Mouse (Mus musculus) myocyte (in vitro differentiated cells): ENCODE measurements at regions not wholly inside any gene's neighbourhood (a gene's known extent, or its start where the extent isn't known, plus 50 kb on each side); places are given as distances from the start of the nearest gene placed in this dataset.

ENCODE experiments used
- MAX ChIP-seq: IDR thresholded peaks from one replicate; pipeline ENCODE4 v1.6.1; 2011; ENCODE audit warnings: low read depth, mild to moderate bottlenecking, control low read depth
- MYOG ChIP-seq, 3 experiments: IDR thresholded peaks; one replicate each; pipeline ENCODE4 v1.6.1; 2011; ENCODE audit warnings: control low read depth in 2 of 3, low read depth in 2 of 3, mild to moderate bottlenecking in 2 of 3; ENCODE audit not compliant: insufficient read length in 2 of 3, control insufficient read depth in 1 of 3, insufficient read depth in 1 of 3
- POLR2A ChIP-seq: IDR thresholded peaks from one replicate; pipeline ENCODE4 v1.6.1; 2011; ENCODE audit warnings: low read depth, mild to moderate bottlenecking, control low read depth, moderate library complexity; ENCODE audit not compliant: insufficient read length
- USF1 ChIP-seq: IDR thresholded peaks from one replicate; pipeline ENCODE4 v1.6.1; 2011; ENCODE audit warnings: low read depth, mild to moderate bottlenecking, control low read depth, moderate library complexity

DNA sequence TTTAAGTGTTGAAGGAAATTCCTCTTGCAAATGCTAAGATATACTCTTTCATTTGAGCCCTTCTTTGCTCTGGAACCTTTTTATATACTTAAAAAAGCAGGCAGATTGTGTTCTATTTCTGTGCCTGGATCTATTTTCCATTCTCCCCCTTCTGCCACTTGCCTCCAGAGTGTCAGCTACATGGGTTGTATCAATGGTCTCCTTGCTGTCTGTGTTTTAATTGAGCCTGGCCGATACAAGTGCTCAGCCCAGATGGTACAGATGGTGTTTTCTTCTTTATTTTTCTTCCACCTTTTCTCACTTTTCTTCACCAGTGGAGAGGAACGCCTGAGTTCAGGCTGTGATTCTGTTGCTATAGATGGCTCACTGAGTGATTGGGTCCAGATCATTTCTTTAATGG, 131.5 kb upstream of the Pdcd1 start:
- TF ChIP-seq MAX (no peak), POLR2A (no peak), USF1 (no peak), MYOG (IDR thresholded peaks at IDR 0.05; ENCODE audit: control insufficient read depth in 1 of 3, insufficient read depth in 1 of 3, insufficient read length in 2 of 3, low read depth in 2 of 3) (no peak)
